Mouse (Mus musculus) lung, postnatal 10 days (tissue): ENCODE results near the gene Slc37a1.
A peak's percentile ranks its signal among the peaks of the same experiment; 100 is the strongest.

ENCODE experiments used
- DNase-seq: peaks from one replicate; pipeline ENCODE4 v3.0.0; 2021

Gene Slc37a1

DNA sequence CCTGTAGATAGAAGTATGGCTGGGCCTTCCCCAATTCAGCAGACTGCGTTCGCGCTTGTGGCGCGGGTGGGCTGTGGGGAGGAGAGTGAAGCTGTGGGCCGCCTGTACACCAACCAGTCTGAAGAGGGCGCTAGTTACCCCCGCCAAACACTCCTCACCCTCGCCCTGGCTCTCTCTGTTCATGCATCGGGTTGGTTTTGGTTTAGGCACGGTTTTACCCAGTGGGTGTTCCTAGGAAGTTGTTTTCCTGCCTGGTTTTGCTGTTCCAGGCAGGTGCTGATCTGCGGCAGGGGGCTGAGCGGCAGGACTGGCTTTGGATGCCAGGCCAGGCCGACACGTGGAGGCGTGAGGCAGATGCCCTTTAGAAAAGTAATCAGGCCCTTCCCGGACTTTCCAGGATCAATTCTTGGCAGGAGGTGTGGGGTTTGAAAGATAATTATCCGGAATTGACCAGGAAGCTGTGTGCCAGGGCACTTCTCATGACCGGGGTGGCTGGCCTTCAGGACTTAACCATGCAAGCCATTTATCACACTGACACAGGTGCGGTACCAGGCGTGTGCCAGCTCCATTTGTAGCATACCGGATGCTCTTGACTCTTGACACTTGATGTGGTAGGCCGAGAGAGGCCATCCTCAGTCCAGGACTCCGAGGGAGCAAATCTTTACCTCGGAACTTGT lies 8.8 kb downstream of the Slc37a1 start:
- peak; percentile 75 for DNase-seq

DNA sequence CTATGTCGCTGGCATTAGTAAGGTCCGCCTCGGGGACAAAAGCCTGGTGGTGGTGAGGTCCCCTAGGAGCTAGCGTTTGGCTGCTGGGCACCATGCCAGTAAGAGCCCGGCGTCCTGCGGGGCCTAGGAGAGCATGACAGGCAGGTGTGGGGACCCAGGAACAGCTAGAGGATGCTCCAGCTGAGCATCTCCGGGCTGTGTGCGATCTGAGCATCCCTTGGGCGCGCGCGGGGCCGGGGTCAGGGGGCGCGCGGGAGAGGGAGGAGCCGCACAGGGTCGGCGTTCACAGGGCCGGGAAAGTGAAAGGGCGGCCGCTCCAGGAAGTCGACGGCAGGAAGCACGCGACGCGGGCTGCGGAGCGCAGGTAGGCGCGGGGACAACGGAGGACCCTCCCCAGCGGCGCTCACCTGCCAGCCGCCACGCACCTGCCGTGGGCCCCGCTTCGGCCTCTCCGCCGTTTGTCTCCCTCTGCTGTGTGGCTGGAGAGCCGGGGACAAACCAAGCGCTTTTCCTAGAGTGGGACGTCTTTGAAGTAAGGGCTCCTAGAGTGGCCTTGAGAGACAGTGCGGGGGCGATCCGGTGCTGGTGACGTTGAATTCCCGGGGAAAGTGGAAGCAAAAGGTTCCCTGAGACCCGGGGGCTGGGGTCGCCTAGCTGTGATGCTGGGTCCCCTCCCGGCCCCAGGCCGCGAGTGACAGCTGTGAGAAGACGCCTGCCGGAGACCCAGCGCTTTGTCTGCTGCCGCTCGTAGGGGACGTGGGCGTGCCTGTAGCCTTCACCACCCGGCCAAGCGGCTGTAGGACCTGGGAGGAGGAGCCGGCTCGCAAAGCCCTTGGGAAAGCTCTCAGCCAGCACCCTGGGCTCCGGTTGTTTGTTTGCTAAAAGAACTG lies 9.5 kb downstream of the Slc37a1 start:
- DNase-seq: peak; percentile 94

DNA sequence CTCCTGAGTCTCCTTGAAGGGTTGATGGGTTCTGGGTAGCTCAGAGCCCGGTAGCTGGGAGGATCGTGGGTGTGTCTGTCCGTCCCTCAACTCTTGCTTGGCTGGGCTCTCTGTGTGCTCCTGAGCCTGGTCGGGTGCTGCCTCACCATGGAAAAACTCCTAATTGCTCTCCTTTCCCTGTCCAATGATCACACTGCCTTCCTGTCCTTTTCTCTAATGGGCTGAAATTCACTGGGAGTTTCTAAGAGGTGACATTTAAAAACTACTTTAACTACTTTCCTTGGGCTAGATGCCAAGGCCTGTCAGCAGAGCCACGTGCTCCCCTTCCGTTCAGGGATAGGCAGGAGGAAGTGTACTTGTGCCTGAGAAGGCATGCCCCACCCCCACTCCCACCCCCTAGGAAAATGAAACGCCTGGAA lies 10.9 kb downstream of the Slc37a1 start:
- peak; percentile 88 for DNase-seq

DNA sequence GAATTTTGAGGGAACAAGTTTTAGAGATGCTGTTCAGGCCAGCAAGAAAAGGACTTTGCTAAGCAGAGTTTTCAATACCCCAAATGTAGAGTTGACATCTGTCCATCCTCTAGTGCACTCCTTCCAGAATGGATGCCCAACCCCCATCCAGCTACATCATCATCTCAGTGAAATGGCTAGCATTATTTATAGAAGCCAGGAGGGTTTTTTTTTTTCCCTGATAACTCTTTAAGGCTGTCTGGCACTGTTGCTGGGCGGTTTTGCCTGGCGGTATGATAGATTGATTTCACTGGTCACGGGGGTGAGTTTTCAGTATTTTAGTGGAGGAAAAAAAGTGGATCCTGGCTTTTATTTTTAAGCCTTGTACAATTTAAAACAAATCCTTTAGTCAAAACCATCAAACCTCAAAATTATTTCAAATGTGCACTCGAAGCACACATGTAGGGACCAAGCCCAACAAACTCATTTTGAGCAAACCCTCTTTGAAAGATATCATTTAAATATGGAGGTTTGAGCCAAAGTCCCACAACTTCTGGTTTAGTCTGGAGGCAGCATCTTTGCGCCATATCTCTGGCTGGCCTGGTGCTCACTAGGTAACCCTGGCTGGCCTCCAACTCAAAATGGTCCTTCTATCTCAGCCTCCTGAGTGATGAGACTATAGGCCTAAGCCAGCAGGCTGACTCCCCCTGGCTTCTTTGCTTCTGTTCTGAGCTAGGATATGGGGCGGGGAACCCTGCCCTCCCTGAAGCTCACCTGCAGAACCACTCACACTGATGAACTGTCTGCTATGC lies 12.0 kb downstream of the Slc37a1 start:
- DNase-seq: no peak

DNA sequence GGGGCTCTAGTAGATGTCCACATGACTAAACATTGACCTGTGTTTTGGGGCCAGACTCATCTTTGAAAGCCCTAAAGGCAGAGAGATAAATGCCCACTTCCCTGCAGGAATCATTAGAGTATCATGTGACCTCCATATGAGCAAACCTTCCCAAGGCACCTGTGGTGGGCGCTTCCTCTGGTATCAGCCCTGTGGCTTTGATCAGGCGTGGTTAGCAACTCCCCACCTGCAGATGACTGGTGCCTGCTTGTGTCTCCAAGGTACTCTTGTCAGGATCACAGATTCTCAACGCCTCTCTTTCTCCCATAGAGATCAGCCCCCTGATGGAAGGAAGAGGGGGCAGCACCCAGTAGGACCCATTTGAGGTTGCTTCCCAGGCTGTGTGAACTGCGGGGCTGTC lies 13.4 kb downstream of the Slc37a1 start:
- no peak for DNase-seq

DNA sequence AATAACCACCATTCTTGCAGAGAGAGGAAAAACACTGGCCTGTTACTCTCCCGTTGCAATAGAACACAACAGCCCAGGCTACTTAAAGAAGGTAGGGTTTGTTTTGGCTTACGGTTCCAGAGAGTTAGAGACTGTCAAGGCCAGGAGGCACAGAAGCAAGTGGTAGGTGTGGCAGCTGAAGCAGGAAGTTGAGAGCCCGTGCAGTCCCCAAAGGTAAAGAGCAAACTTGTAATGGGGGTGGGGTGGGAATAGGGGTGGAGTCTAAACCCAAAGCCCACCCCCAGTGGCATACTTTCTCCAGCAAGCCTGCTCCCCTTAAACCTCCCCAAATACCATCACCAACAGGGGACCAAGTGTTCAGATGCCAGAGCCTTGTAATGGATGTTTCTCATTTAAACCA lies 14.1 kb downstream of the Slc37a1 start:
- DNase-seq: no peak

DNA sequence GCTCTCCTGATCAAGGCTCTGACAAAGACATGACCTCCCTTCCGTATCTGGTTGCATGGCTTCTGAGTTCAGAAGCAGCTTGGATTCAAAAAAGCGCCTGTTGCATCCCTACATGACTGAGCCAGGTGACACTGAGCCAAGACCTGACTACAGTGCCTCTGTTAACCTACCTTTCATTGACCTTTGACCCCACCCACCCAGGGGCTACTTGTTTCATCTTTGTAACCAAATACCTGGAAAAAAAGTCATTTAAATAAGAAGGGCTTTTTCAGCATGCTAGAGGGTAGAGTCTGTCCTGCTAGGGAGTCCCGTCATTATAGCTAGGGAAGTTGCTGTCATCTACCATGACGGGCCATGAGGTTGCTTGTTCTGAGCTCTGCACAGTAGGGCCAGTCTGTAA lies 16.8 kb downstream of the Slc37a1 start:
- no peak for DNase-seq

GRCm38 (mm10) chr17:31304895-31305775 lies 18.5 kb downstream of the Slc37a1 start:
- DNase-seq: peak; percentile 83

DNA sequence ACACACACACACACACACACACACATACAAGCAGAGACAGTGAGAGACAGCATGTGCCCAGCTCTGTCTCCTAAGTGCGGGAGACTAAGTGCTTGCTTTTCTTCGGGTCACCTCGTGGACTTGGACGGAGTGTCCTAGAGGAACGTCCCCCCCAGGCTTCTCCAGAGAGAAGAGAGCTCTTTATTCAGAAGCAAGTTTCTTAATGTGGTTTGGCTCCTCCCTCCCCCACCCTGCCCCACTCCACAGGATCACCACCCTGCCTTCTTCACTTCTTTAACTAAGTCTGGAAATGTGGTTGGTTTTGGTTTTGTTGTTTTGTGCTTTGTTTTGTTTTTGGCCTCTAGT lies 19.2 kb downstream of the Slc37a1 start:
- DNase-seq: peak; percentile 75

DNA sequence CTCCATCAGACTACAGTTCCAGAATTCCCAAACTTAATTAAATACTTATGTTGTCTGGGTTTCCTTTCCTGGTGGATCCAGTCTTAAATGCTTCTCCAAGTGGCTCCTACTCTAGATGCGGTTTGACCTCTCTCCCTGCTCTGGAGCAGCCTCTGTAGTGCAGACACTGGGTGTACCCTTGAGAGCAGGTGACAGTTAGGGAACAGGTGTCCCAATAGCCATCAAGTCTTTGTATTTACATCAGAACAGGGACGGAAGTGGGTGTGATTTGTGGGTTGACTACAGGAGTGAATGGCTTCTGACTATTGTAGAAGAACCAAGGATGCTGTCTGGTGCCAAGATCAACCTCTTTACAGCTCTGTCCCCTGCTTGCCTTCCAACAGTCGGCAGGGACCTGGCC lies 21.2 kb downstream of the Slc37a1 start:
- DNase-seq: no peak

GRCm38 (mm10) chr17:31308291-31308816 lies 21.8 kb downstream of the Slc37a1 start:
- no peak for DNase-seq

GRCm38 (mm10) chr17:31309281-31309793 lies 22.7 kb downstream of the Slc37a1 start:
- DNase-seq: no peak

GRCm38 (mm10) chr17:31311047-31311446 lies 24.5 kb downstream of the Slc37a1 start:
- DNase-seq: no peak

- DNase-seq: no peak
Observed at GRCm38 (mm10) chr17:31312648-31313047, 26.1 kb downstream of the Slc37a1 start.

DNA sequence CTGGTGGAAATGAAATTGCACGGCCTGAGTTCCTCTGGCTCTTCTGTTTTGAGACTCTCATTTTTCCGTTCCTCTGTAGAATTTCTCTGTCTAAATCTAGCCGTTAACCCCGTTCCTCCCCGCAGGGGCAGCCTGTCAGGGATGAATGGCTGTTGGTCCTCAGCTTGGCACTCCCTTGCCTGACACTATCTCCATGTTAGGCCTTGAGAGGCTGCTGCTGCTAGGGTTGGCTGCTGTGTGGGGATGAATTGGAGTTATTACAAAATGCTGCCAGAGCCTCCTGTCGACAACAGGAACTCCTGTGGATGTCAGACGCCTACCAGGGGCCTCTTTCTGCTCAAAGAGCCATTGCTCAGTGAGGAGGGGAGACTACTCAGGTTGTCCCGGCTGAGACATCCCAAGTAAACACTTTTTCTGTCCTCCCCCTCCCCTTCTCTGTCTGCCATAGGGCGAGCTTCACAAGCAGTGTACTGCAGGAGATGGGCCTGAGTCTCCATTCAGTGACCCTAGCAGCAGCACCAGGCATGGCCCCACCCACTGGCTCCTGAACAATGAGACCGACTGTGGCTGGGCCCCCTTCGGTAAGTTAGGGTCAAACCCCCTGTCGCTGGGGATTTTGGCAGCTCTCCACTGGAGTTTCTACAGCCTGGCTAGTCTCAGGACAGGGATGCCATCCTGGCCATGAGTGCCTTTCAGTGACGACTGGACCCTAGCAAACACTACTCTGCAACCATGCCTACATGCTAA lies 28.6 kb downstream of the Slc37a1 start:
- no peak for DNase-seq

GRCm38 (mm10) chr17:31315993-31316392 lies 29.4 kb downstream of the Slc37a1 start:
- no peak for DNase-seq

GRCm38 (mm10) chr17:31316998-31317397 lies 30.4 kb downstream of the Slc37a1 start:
- no peak for DNase-seq

DNA sequence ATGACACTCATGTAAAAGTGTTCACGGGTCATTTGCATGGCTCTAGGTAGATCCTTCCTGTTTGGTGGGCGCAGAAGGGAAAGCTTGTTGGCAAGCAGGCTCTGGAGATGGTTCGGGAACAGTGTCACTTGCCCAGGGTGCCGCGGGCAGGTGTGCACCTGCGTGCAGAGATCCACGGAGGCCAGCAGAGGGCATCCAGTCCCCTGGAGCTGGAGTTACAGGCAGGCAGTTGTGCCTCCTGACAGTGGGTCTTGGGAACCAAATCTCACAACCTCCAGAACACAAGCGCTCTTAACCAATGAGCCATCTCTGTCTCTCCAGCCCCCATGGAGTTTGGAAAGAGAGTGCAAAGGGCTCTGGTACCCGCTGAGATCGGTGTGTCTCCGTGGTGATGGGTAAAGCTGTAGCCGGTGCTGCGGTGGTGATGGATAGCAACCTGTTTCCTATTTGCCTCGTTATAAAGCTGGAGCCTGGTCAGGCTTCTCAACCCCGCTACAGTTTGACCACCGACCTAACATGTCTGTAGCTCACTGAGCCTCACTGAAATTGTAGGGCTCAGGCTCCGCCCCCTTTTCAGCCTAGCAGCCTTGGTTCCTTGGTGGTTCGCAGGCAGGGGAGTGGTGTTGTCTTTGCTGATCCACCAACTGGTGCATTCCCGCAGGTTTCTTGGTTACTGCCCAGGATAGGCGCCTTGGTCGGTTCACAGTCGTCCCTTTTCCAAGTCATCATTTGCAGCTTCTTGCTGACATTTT lies 31.1 kb downstream of the Slc37a1 start:
- no peak for DNase-seq

- no peak for DNase-seq
Observed at GRCm38 (mm10) chr17:31318906-31319767, 32.5 kb downstream of the Slc37a1 start.
